Mouse (Mus musculus) thymus, adult 2 months (tissue): Measurements from ENCODE around the gene Top3b. TPM values are rescaled to one million over a fixed set of nuclear protein-coding genes. Genes with fewer than 3 reads are reported as not detected.
A peak's percentile ranks its signal among the peaks of the same experiment; 100 is the strongest.

Source experiments
- DNase-seq: peaks from one replicate; pipeline ENCODE4 v3.0.0; 2021
- H3K27ac ChIP-seq: fragments of 200-500 bp; 2 replicates; pipeline ENCODE4 v1.5.1; 2012; ENCODE audit warnings: low read length, control low read depth; ENCODE audit not compliant: control insufficient read depth, insufficient read depth
- H3K27me3 ChIP-seq: fragments of 200-500 bp; 2 replicates; pipeline ENCODE4 v1.6.1; 2012; ENCODE audit warnings: mild to moderate bottlenecking, low read length, moderate library complexity, mixed read lengths; ENCODE audit not compliant: control insufficient read depth, insufficient read depth
- H3K36me3 ChIP-seq: fragments of 200-500 bp; 2 replicates; pipeline ENCODE4 v1.6.1; 2012; ENCODE audit warnings: mild to moderate bottlenecking, low read length, moderate library complexity; ENCODE audit not compliant: control insufficient read depth, insufficient read depth
- H3K4me1 ChIP-seq: fragments of 200-500 bp; replicated peaks from 2 replicates; pipeline ENCODE4 v1.6.1; 2012; ENCODE audit warnings: low read length; ENCODE audit not compliant: control insufficient read depth, insufficient read depth
- H3K4me3 ChIP-seq: fragments of 200-500 bp; 2 replicates; pipeline ENCODE4 v1.5.1; 2012; ENCODE audit warnings: mild to moderate bottlenecking, low read length, control low read depth, moderate library complexity; ENCODE audit not compliant: control insufficient read depth, insufficient read depth
- CTCF ChIP-seq: fragments of 200-500 bp; IDR thresholded peaks from 2 replicates; pipeline ENCODE4 v1.5.1; 2012; ENCODE audit warnings: mild to moderate bottlenecking, control low read depth, low read length, moderate library complexity, borderline replicate concordance; ENCODE audit not compliant: control insufficient read depth, poor library complexity, insufficient read depth; ENCODE audit errors: extremely low read depth
- POLR2A ChIP-seq: fragments of 200-500 bp; IDR thresholded peaks from 2 replicates; pipeline ENCODE4 v1.6.1; 2012; ENCODE audit warnings: mild to moderate bottlenecking, low read length, control low read depth, moderate library complexity; ENCODE audit not compliant: control insufficient read depth, poor library complexity, insufficient read depth; ENCODE audit errors: extremely low read depth
- WGBS: fragments of 180-500 bp; shearing (Covaris S2); methylation state at CpG from one replicate; pipeline ENCODE4 v1.1.7; 2018; 5-methylcytosine and 5-hydroxymethylcytosine counted together
- polyA plus RNA-seq: library from polyadenylated mRNA; depleted of rRNA; stranded (reverse); fragments of >200 nt; gene quantifications from 2 replicates; pipeline ENCODE4 v1.2.3, GENCODE M21; 2012; rRNA removed

Gene Top3b
- 101 and 104 TPM in 2 replicates for polyA plus RNA-seq

- peak within 1 kb of the TSS; percentile 74 for H3K4me3 ChIP-seq
Measured at GRCm38 (mm10) chr16:16870617-16871331, at the start of gene Top3b, which contains the start of gene Vpreb1. Top3b (plus strand) TSS chr16:16870736. Vpreb1 (minus strand) TSS chr16:16870843.

GRCm38 (mm10) chr16:16825476-16825875, 45.1 kb upstream of the Top3b start:
- 81% methylated on average over 5 of the region's 5 CpGs for WGBS
- no peak for TF ChIP-seq POLR2A
- TF ChIP-seq CTCF, result no peak
- peaks cover 7% of the 10 kb centered on the region for H3K4me1 ChIP-seq
- H3K36me3 ChIP-seq, result no peaks in the 10 kb centered on the region
- H3K27ac ChIP-seq, result no peak overlapping the region
- H3K4me3 ChIP-seq, result no peak overlapping the region
- H3K27me3 ChIP-seq, result no peaks in the 10 kb centered on the region
- no peak for DNase-seq

More at GRCm38 (mm10) chr16:16870617-16871331, at the start of gene Top3b, which contains the start of gene Vpreb1:
- H3K36me3 ChIP-seq, result peaks cover under 1% of the 10 kb centered on the region; the same call in 1 of the 2 replicates
- DNase-seq, result peak; percentile 83
- under 1% methylated on average over 49 of the region's 49 CpGs for WGBS
- peak within 1 kb of the TSS; percentile 49 for H3K27ac ChIP-seq
- peaks cover 8% of the 10 kb centered on the region for H3K4me1 ChIP-seq
- TF ChIP-seq CTCF (no peak), POLR2A (0 out of 2 replicates have a peak, but pooled peaks have one; percentile 24)
- no peaks in the 10 kb centered on the region for H3K27me3 ChIP-seq

- H3K27ac ChIP-seq, result no peak overlapping the region
- H3K4me3 ChIP-seq, result no peak overlapping the region
- TF ChIP-seq CTCF, result no peak
- no peak for TF ChIP-seq POLR2A
- H3K4me1 ChIP-seq, result peaks cover 7% of the 10 kb centered on the region
- 96% methylated on average over 2 of the region's 2 CpGs for WGBS
- H3K27me3 ChIP-seq, result no peaks in the 10 kb centered on the region
- no peaks in the 10 kb centered on the region for H3K36me3 ChIP-seq
- DNase-seq, result no peak
Measured at GRCm38 (mm10) chr16:16826223-16826622, 44.3 kb upstream of the Top3b start.

DNA sequence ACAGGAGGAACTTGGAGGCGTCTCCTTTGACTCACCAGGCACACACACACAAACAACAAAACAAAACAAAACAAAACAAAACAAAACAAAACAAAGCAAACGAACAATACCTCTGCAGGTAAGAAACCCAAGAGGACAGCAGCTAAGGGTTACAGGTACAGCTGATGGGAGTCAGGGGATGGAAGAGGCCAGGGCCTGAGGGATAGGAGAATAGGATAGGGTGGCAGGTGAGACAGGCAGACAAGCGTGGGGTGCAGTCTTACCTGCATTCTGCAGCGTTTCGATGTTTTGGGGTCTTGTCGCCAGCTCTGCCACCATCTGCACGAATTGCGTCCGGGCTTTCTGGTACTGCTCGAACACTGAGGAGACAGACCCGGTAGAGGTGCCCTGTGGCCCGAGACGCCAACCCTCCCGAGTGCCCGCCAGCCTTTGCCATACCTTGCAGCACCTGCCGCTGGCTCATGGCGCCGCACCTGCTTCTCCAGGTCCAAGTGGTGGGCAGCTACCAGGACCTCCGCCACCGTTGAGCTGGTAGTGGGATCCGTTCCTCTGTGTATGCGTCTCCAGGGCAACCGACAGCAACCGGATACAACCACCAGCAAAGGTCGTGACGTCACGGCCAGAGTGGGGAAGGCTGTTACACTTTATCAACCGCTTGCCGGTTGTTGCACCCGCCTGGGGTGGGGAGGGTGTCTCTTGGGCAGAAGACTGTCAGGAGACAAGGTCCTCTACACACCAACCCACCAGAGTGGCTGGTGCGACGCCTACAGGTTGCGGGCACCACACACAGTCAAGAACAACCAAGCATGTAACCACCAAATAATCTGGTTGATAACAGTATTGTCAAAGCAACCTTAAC, 41.5 kb upstream of the Top3b start, which contains the start of gene Spag6l:
Gene Spag6l, minus strand, starts transcription at position 700 of the 859 bp plus-strand sequence.
- Histone ChIP-seq H3K36me3 (no peaks in the 10 kb centered on the region), H3K4me1 (peaks cover 7% of the 10 kb centered on the region), H3K4me3 (peak within 1 kb of the TSS; percentile 51), H3K27ac (no peak within 1 kb of the TSS), H3K27me3 (no peaks in the 10 kb centered on the region)
- DNase-seq, result peak; percentile 76
- TF ChIP-seq POLR2A (no peak), CTCF (no peak; the same call in 1 of the 2 replicates)
- WGBS, result 3% methylated on average over 33 of the region's 33 CpGs

DNA sequence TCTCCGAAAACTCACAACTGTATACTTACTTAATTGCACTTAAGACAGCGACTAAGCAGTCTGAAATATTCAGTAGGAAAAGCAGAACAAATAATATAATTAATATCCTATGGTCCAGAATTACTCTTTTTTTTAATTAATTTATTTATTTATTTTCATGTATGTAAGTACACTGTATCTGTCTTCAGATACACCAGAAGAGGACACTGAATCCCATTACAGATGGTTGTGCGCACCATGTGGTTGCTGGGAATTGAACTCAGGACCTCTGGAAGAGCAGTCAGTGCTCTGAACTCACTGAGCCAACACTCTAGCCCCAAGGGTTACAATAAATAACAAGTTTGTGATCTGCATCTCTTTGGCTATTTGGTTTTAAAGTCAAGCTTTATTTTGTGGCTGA, 40.9 kb upstream of the Top3b start:
- no peak overlapping the region for H3K27ac ChIP-seq
- H3K4me3 ChIP-seq, result no peak overlapping the region
- H3K36me3 ChIP-seq, result no peaks in the 10 kb centered on the region
- no peaks in the 10 kb centered on the region for H3K27me3 ChIP-seq
- DNase-seq, result no peak
- WGBS, result 94% methylated on average over 3 of the region's 3 CpGs
- H3K4me1 ChIP-seq, result peaks cover 7% of the 10 kb centered on the region
- TF ChIP-seq CTCF (no peak), POLR2A (no peak)

- no peak for DNase-seq
- Histone ChIP-seq H3K4me3 (no peak overlapping the region), H3K36me3 (no peaks in the 10 kb centered on the region), H3K27me3 (no peaks in the 10 kb centered on the region), H3K4me1 (no peaks in the 10 kb centered on the region), H3K27ac (no peak overlapping the region)
- TF ChIP-seq POLR2A, result no peak
- TF ChIP-seq CTCF, result no peak
Measured at GRCm38 (mm10) chr16:16849196-16849595, 21.3 kb upstream of the Top3b start.
